Mouse (Mus musculus) embryo, embryonic 11 days (tissue): ENCODE results near the gene Rin2.

Source experiments
- DNase-seq: peaks from one replicate; pipeline ENCODE4 v3.0.0-alpha.2; 2015

Rin2 gene

DNA sequence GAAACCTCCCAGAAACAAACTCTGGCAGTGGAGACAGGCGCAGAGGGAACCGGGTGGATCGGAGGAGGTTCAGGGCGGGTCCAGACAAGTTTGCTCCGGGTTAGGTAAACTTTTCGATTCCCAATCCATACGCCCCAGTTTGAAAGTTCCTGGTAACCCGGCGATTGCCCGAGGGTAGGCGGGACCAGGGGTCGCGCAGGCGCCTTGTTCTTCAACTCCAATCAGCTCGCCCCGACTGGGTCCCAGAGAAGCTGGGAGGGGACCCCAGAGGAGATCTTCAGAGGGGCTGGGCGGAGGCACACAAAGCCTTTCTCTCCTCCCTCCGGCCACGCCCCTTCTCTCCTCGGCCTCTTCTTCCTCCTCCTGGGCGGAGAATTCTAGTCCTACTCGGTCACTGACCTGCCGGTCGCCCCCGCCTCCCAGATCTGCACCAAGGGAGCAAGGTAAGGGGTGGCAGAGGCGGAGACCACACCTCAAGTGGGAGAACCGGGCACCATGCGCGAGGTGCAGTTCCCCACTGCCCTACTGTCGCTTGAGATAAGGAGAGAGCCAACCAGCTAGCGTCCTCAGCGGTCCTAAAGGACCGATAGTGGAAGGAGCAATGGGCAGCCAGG, at the start of gene Rin2:
Rin2 (plus strand) TSS at position 74 of the 614 bp plus-strand sequence.
- peak; percentile 92 for DNase-seq

- no peak for DNase-seq
Observed at GRCm38 (mm10) chr2:145631123-145631798, 43.8 kb upstream of the Rin2 start.

DNA sequence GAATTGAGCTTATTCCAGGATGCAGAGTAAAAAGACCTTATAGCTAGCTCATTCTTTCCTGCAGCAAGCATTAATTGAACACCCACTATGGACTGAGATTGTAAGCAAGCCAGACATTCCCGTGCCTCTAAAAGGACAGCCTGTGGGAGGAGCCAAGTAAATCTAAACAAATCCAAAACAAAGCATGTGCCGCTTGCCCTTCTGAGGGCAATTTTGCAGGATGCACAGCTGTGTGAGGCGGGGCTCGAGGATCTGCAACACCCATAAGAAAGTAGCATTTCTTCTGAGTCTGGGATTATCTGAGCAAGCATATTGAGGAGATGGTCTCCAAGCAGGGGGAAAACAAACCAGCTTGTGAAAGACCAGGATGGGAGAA, 43.2 kb upstream of the Rin2 start:
- DNase-seq: peak; percentile 24

GRCm38 (mm10) chr2:145633811-145634210, 41.2 kb upstream of the Rin2 start:
- no peak for DNase-seq

DNA sequence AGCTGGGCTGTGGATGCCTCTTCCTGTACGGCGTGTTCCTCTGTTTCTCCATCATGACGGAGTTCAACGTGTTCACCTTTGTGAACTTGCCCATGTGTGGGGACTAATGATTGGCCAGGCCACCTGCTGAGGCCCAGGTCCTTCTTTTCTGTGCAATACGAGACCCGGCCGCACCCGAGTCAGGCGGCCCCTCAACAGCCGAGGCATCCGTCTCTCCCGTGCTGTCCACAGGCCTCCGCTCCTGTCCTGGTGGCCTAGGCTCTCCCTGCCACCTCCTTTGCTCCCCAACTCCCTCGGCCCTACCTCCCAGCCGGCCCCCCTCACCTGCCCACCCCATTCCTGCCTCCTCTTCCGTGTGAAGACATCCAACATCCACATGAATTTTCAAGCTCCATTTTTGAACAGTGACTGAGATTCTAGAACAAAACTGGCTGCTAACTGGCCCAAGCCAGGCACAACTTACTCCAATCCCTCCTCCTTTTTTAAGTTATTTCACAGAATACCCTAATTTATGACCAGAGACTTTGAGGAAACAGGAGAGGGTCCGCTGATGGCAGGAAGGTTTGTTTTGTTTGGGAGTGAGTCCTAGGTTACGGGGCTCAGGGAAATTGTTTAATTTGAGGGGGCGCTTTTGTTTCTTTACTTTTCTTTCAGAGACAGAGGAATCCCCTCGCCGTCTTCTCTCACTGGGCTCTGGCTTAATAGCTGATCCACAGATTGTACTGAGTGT, 34.6 kb upstream of the Rin2 start:
- no peak for DNase-seq

- DNase-seq: peak; percentile 52
Observed at GRCm38 (mm10) chr2:145655373-145655960, 19.5 kb upstream of the Rin2 start.

- DNase-seq: no peak
Observed at GRCm38 (mm10) chr2:145656121-145656520, 18.9 kb upstream of the Rin2 start.

DNA sequence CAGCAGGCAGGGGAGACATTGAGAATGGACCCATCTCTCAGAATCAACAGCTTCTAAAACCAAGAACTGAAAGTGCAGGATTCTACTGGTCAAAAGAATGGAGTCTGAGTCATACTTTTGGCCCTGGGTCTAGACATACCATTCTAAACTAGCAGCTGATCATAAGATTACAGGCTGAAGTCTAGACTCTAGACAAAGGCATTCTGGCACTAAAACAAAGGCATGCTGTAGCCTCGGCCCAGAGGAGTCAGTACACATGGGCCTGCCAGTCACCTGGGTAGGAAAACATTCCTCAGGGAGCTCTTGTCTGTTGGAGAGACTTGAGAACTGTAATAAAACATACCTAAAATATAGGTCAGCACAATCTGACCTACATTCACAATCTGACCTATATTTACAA, 18.3 kb upstream of the Rin2 start:
- no peak for DNase-seq

DNA sequence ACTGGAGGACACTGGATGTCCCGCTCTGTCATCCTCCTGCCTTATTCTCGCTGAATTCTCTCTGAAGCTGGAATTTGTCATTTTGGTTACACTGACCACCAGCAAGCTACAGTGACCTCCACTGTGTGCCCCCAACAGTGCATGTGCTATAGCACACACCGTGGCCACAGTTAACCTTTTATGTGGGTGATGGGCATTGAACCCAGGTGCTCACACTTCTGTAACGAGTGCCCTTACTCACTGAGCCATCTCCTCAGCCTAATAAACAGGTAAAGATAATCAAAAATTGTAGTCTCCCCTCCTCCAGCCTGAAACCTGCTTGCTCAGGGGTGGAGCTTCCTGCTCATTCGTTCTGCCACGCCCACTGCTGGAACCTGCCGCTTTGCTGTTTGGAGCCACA, 13.8 kb upstream of the Rin2 start:
- DNase-seq: no peak

GRCm38 (mm10) chr2:145663899-145664298, 11.1 kb upstream of the Rin2 start:
- no peak for DNase-seq

DNA sequence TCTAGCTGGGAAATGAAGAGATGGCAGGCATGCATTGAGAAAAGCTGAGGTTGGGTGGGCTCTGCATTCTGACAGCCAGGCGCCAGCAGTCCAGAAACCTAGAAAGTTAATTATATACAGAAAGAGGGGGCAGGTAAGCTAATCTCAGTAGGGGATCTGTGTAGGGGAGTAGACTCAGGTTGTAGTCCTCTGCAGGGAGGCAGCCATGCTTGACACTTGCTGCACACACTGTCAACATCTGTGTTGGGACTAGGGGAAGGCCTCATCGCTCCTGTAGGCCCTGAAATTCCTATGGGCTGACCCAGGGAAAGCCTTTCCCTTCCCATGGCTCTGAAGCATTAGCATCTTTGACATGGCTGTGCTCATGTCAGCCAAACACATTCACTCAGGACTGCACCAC, 10.7 kb upstream of the Rin2 start:
- no peak for DNase-seq

DNA sequence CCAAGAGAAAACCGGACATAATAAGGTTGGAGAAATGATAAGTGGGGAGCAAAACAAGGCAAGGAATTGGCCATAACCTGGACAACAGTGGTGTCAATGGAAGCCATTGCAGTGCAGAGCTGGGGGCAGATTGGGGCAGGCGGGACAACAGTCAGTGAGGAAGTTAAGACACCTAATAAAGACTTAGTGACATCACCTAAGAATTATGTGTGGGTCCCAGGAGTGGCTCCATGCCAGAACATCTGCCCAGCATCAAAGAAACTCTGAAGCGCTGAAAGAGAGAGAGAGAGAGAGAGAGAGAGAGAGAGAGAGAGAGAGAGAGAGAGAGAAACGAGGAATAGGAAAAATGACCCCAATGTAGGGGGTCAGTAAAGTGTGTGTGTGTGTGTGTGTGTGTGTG, 6.9 kb upstream of the Rin2 start:
- DNase-seq: no peak

- no peak for DNase-seq
Observed at GRCm38 (mm10) chr2:145670131-145670530, 4.9 kb upstream of the Rin2 start.

GRCm38 (mm10) chr2:145674496-145675141, 396 bp upstream of the Rin2 start:
- peak; percentile 49 for DNase-seq

GRCm38 (mm10) chr2:145675756-145676543, 935 bp downstream of the Rin2 start:
- DNase-seq: peak; percentile 57

- DNase-seq: no peak
Observed at GRCm38 (mm10) chr2:145676544-145676925, 1.5 kb downstream of the Rin2 start.

DNA sequence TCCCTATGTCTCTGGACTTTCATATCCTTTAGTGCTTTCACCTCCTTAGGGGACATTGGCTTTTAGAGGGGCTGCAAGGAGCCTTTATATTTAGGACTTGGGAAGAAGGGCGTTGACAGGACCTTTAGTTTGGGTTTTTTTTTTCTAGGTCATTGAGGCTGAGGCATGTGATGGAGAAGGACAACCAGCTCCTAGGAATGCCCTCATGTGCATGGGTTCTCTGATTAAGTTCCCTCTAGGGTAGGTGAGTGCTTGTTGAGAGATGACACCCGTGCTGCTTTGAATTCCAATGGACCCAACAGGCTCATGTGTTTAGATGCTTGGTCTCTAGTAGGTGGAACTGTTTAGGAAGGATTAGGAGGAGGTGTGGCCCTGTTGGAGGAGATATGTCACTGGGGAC, 1.9 kb downstream of the Rin2 start:
- no peak for DNase-seq

GRCm38 (mm10) chr2:145680141-145680540, 5.1 kb downstream of the Rin2 start:
- no peak for DNase-seq

DNA sequence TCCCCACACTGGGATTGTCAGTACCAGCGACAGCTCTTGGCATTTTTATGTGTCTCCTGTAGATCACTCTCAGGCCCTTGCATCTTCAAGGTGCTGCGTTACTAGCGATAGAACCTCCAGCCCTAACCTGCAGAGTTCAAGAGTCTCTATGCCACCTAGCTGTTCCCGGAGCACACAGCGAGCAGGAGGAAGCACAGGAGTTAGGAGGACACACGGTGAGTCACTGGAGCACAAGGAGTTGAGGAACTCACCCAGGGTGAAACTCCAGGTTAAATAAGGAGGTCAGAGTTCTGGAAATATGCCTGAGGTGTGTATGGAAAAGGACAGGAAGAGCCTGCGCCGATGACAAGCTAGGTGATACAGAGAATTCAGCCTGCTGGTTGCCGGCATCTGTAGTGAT, 5.7 kb downstream of the Rin2 start:
- no peak for DNase-seq

GRCm38 (mm10) chr2:145681626-145682025, 6.6 kb downstream of the Rin2 start:
- DNase-seq: no peak

DNA sequence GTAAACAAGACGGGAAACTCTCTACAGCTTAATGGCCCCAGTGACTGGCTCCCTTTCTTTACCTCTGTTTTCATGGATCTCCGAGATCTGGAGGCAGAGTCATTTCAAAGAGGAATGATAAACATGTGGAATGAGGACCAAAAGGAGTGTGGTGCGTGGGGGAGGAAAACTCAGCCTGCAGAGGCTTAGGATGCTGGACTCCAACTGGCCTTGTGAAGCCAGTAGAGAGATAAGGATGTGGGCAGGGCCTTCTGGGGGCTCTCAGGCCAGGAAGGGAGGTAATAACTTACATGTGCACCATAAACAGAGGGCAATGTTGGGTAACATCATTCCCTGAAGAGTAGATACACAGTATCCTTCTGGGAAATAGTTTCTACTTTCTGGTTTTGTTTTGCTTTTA, 7.9 kb downstream of the Rin2 start:
- DNase-seq: no peak

DNA sequence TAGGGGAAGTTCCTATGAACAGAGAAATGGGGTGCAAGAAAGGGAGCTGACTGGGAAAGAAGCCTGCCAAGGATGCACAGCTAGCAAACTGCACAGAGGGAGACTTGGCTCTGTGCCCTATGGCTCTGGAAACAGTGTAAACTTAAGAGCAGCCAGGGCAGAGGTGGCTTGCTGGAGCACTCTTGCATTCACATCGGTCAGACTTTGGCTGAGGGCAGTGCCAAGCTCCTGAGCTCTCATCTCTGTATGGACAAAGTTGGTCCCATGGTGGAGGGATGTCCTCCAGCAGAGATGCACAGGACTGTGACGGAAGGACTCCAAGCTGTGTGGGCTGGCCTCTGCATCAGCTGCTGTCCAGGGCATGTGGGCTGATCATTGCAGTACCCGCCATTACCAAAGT, 8.5 kb downstream of the Rin2 start:
- DNase-seq: no peak

DNA sequence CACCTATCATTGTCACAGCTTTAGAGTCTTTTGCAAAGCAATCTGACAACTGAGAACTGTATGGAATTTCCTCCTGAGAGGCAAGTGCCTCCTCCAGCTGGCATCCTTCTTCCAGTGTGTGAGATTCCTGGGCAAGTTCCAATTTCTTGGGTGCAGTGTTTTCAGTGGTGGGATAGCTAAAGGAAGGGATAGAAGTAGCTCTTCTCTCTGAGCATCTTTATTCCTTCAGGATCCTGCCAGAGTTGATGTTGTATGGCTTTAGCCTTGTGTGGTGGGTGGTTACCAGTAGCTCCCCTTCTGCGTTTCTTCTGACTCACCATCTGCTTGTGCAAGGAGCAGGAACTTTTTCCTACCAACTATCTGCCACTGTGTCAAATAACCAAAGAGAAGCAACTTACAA, 9.1 kb downstream of the Rin2 start:
- no peak for DNase-seq
